Mouse (Mus musculus): ENCODE results near the gene Pisd.
"Not testable (repeated sequence)": the region's sequence is repeated elsewhere in the genome, so short reads cannot be mapped to it uniquely, and the experiment has no call there.

Gene Pisd

DNA sequence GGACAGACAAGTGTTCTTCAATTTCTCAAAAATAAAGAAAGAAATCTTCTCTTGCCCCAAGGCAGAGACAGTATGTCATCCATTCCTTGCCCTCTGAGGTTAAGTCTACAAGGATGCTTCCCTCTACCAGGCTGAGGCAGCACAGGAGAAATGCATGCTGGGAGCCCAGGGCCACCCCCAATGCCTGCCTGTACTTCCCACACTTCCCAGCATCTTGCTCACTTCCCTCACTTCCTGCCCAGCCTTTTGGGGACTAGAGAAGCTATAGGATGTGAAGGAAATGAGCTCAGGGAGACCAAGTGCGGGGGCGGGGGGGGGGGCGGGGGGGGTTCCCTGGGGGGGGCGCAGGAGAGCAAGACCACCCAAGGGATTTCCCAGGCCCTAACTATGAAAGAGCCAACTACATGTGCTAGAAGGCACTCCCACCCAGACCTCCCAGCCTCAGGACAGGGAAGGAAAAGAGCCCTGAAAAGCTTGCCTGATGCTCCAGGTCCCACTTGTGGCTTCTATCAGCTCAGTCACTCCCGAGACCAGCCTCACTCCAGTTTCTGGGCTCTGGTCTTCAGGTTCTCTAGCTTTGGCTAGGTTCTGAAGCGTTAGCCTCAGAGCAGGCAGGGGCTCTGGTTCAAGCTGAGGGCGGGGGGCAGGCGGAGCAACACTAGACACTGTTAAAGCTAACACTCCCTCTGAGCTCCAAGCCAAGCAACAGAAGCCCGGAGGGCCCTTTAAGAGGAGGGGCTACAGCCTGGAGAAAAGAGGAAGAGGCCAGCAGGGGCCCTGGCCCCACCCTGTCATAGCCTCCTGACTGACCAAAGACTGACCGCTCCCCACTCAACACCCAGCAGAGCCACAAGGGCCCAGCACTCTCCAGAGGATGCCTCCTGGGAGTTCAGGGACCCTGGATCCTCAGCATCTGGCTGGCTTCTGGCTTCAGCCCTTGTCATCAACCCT, 39.5 kb downstream of the Pisd start:
- peak; percentile 45 to 62 for DNase-seq (ENCODE audit: low spot score in 2 of 2)

DNA sequence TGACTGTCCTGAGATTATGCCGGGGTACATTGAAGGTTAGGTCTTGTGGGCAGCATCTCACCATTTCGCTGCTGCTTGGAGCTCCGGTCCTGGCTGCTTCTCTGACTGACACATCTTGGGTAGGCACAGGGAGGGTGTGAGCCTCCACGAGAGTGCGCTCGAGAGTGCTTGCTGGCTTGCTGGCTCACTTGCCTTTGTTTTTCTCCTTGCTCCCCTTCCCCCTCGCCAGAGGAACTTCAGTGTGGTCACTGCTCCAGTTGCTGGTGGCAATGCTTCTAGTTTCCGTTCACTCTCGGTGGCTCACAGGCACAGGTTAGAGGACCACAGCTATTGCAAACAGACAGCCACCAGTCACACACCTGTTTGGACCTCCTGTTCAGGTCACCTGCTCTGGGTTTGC, 43.3 kb downstream of the Pisd start:
- DNase-seq (ENCODE audit: low spot score in 2 of 2) = peak; percentile 75 to 89

GRCm38 (mm10) chr5:32741377-32741776, 44.1 kb downstream of the Pisd start:
- peak; percentile 61 to 77 for DNase-seq (ENCODE audit: low spot score in 2 of 2)

DNA sequence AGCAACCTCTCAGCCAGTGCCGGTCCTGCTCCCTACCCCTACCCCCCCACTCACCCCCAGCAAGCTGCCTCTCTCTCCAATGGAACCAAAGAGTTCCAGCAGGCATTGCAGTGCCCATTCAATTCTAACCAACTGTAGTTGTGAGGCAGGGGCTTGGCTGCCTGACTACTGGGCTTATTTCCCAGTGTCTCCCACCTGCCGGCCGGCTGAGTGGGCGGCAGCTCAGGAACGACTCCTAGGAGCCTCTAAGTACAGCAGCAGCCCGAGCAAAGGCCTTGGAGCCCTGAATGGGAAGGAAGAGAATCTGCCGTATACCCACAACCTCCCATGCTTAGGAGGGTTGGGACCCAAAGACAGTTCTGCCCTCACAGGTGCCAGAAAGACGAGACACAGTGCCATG, 44.6 kb downstream of the Pisd start:
- not testable (repeated sequence) for DNase-seq (ENCODE audit: low spot score in 2 of 2)

- DNase-seq (ENCODE audit: low spot score in 2 of 2) = no peak
These were observed 45.3 kb downstream of the Pisd start for GRCm38 (mm10) chr5:32740138-32740537.

- not testable (repeated sequence) for DNase-seq (ENCODE audit: low spot score in 2 of 2)
These were observed 48.7 kb downstream of the Pisd start for GRCm38 (mm10) chr5:32736770-32737169.

DNA sequence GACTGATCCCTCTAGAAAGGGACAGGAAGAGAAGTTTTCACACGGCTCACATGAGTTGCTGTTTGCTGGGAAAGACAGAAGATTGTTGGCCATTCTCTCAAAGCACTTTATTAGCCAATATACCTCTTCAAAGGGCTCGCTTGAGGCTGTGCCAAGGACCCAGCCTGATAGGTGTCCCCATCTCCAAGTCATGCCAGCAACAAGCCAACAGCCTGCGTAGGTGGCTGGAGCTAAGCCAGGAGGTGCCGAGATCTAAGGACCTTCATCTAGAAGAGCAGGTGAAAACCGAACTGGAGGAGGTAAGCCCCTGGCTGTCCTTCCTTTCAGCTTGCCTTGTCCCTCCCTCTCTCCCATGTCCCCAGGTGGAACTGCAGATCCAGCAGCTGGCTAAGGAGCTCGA, 49.7 kb downstream of the Pisd start:
- no peak for DNase-seq (ENCODE audit: low spot score in 2 of 2)

DNA sequence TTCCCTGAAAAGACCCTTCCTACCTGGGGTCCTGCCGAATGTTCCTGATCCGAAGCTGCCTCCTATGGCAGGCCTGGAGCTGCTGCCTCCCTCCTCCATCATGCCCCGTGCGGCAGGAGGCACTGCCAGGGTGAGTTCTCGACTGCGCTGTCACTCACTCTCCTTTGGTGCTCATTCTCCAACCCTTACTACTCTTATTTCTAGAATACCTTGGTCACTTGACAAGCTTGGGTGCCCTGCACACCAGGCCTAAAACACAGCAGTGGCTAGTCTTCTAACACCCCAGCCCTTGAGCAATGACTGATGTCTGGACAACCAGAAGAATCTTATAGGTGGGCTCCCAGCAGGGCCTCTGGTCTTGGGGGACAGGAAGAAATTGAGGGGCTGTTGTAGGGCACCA, 51.6 kb downstream of the Pisd start:
- DNase-seq (ENCODE audit: low spot score in 2 of 2) = not testable (repeated sequence)

- no peak for DNase-seq (ENCODE audit: low spot score in 2 of 2)
These were observed 56.6 kb downstream of the Pisd start for GRCm38 (mm10) chr5:32728851-32729250.

DNA sequence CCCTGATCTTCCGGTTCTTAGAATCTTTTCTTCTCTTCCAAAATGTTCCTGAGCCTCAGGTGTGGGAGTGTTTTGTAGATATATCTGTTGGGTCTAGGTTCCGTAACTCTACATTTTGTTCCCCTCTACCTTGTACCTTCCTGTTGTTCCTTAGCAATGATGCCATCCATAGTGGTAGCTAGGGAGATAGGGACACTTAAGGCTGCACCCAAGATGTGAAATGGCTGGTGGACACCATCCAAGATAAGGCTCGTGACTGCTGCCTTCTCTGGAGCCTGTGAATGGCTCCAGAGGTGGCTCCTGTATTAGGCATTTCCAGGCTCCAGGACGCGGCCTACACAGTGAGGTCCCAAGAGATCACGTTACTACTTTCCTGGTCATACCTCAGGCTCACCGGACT, 57.1 kb downstream of the Pisd start:
- no peak for DNase-seq (ENCODE audit: low spot score in 2 of 2)

GRCm38 (mm10) chr5:32725397-32725796, 60.0 kb downstream of the Pisd start:
- DNase-seq (ENCODE audit: low spot score in 2 of 2) = not testable (repeated sequence)

DNA sequence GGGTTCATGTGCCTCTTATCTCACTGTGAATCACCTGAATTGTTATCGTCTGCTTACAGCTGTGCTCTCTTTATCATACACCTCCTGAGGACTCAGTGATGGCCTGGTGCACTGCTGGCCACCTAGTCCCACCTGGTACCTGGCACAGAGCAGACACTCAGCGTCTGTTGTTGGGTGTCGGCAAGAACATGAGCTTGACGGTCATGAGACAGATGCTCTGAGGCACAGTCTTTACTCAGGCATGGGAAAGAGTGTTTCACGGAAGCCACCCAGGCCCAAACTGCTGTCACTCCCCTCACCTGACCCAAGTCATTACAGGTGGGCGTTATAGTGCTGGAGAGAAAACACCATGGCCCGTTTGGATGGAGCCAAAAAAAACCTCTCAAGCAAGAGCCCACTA, 61.5 kb downstream of the Pisd start:
- DNase-seq (ENCODE audit: low spot score in 2 of 2) = no peak

DNA sequence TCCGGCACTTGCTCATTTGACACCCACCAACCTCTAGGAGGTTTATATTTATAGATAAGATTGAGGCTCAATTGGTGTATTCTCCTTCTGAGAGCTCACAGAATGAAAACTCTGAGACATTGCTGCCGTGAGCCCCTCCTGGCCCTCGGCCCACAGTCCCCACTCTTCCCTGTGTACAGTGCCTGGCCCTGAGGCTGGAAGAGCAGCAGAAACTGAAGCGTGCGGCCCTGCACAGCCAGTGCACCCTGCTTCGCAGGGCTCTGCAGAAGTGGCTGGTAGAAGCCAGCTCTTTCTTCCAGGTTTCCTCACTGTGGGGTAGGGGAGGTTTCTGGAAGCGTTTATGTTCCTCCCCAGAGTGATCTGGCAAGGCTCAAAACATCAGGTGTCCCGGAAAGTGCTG, 62.7 kb downstream of the Pisd start:
- DNase-seq (ENCODE audit: low spot score in 2 of 2) = not testable (repeated sequence)

- no peak for DNase-seq (ENCODE audit: low spot score in 2 of 2)
These were observed 63.2 kb downstream of the Pisd start for GRCm38 (mm10) chr5:32722263-32722662.

GRCm38 (mm10) chr5:32721316-32721715, 64.1 kb downstream of the Pisd start:
- DNase-seq (ENCODE audit: low spot score in 2 of 2) = no peak

DNA sequence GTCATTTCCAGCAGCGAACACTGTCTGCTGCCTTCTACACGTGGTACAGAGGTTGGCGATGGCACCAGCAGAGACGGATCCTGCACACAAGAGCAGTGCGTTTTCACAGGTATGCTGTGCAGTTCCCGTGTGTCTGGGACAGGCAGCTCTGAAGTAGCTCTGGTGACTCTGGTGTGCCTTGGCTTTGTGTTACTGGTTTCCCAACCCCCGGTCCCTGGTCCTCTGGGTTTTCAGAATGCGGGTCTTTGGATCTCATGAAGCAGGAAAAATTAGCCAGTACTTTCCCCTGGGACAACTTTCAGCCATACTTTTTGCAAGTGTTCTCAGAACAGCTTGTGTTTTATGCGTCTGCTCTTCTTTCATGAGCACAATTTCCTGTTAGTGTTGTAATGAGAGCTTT, 65.0 kb downstream of the Pisd start:
- no peak for DNase-seq (ENCODE audit: low spot score in 2 of 2)

GRCm38 (mm10) chr5:32718916-32719315, 66.5 kb downstream of the Pisd start:
- DNase-seq (ENCODE audit: low spot score in 2 of 2) = no peak

- DNase-seq (ENCODE audit: low spot score in 2 of 2) = no peak
These were observed 67.7 kb downstream of the Pisd start for GRCm38 (mm10) chr5:32717726-32718125.

- peak; percentile 82 to 91 for DNase-seq (ENCODE audit: low spot score in 2 of 2)
These were observed 71.6 kb downstream of the Pisd start for GRCm38 (mm10) chr5:32713703-32714467.

DNA sequence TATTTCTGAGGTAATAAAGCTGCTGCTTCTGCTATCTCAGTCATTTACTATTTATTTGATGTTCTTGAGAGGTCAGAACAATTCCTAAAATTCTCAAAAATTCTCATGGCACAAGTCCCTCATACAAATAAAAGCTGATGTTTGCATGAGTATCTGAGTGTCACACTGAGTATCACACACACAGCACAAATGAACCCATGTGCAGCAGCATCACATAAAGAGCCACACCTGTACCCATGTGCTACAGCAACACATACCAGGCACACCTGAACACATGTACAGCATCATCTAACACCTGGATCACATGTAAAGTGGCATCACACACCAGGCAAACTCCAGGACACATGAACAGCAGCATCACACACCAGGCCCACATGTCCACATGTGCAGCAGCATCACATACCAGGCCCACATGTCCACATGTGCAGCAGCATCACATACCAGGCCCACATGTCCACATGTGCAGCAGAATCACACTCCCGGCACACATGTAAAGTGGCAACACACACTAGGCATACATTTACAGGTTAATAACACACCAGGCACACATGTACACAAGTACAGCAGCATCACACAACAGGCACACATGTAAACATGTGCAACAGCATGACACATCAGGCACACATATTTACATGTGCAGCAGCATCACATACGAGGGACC, 72.3 kb downstream of the Pisd start:
- DNase-seq (ENCODE audit: low spot score in 2 of 2) = no peak

DNA sequence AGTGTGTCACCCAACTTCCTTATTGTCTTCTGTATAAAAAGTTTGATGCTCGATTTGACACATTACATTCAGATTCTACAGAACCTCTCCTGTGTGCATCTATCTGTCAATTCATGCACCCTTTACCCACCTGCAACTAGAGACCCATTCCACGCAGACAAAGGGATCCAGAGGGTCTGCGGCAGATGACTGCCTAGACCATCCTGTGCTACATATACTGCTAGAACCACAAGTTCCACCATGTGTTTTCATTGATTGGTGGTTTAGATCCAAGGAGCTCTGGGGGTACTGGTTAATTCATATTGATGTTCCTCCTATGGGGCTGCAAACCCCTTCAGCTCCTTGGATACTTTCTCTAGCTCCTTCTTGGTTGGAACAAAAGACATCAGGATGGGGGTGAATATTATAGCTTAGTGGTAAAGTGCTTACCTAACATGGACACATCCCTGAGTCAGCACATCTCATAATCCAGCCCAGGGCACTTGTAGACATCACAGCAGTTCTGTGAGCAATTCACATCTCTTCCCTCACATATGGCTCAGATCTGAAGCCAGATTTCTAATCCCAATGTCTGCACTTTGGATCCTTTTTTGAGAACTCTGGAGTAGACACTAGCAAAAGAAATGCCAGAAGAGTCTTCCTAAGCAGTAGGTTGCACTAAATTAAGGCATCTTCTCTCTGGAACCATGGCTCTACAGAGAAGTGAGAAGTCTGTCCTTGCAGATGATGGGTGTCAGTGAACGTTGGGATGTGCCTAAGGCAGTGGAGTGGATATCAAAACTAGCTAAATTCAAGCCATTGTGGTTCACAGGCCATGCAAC, 73.0 kb downstream of the Pisd start:
- DNase-seq (ENCODE audit: low spot score in 2 of 2) = no peak
